Mouse (Mus musculus): Measurements from ENCODE around the gene Pitpnm2. TPM values are rescaled to one million over a fixed set of nuclear protein-coding genes. Genes with fewer than 3 reads are reported as not detected.

Pitpnm2 gene
- polyA plus RNA-seq, 1 experiment from 2014 or later, result 8.4 TPM

DNA sequence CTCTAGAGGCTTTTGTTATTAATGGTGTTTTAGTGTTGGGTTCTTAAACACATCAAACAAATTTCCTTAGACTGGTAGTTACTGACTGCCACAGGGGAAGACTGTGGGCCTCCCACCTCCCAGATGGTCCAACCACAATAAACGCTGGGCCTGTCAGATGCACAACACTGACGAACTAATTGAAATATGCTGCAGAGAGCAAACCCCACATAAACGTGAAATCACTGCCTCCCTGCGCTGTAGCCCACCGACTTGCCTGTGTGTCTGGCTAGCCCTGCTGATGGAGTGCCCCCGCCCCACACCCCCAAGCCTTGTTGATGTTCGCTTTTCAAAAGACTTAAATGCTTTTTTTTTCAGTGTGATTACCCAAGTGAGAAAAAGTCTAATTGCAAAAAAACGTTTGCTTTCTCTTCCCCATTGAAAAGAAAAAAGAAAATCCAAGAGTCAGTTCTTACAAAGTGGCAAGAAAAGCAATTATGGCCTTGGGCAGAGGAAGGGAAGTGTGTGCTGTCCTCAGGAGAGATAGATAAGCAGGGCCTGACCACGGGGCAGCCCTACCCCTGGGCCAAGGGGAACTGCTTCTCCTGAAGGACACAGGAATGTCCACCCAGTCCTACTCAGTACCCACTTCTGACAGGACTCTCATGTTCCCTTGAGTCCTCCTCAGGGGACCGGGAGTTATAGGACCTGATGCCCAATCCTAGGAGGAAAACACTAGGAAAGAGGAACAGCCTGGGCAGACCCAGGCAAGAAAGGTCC is 7.7 kb downstream of the Pitpnm2 start:
- Histone ChIP-seq H3K36me3 (ENCODE audit: control insufficient read depth, insufficient read depth, low read length) (no peaks in the 10 kb centered on the region), H3K4me3 (ENCODE audit: low read length) (no peak overlapping the region), H3K27me3 (replicated peaks; ENCODE audit: control insufficient read depth, insufficient read depth, low read length) (no peaks in the 10 kb centered on the region), H3K9ac (ENCODE audit: low read depth, low read length) (peak overlapping the region; percentile 23; the same call in 1 of the 2 replicates), H3K4me1 (ENCODE audit: control insufficient read depth, insufficient read depth, low read depth, low read length) (peaks cover 18% of the 10 kb centered on the region), H3K4me2 (ENCODE audit: low read length) (peak overlapping the region; percentile 31), H3K9me3 (ENCODE audit: control insufficient read depth, low read length) (no peaks in the 10 kb centered on the region), H3K27ac (ENCODE audit: low read depth, low read length) (peak overlapping the region; percentile 53)
- WGBS, result 33% methylated on average over 10 of the region's 10 CpGs
- peak; percentile 29 for ATAC-seq

DNA sequence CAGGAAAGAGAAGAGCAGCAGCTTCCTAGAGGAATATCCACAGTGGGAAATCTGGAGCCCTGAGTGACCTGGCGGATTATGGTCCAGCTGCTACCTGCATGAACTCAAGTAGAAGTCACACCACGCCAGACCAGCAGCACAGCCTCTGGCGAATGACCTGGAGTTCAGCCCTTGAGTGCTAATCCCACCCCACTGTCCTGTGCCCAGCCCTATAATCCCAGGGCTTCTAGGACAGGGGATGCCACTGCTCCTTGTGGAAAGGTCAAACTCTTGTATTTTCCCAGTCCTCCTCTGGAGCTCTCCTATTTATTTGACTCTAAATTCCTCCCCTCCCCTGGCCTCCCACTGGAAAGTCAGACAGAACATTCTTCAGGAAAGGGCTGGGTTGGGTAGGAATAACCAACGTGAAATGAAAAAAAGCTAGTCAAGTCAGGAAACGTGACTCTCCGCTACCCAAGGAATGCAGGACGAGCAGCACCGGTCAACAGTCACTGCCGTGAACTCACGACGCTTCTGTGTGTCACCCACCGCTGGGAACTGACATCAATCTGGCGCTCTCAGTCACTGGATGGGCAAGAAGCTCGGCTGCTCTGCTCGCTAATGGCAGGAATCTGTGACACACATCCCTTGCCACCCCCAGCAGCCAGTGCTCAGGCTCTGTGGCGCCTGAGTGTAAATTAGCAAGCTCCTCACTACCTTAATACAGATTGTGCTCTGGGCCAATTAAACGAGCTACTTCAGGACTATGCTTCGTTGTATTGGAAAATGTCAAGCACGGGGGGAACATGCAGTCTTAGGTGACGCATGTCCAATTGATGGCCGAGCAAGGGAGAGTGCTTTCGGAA is 8.5 kb downstream of the Pitpnm2 start:
- no peaks in the 10 kb centered on the region for H3K9me3 ChIP-seq (ENCODE audit: control insufficient read depth, low read length)
- WGBS, result 27% methylated on average over 22 of the region's 22 CpGs
- peak; percentile 60 for ATAC-seq
- H3K27me3 ChIP-seq (replicated peaks; ENCODE audit: control insufficient read depth, insufficient read depth, low read length), result no peaks in the 10 kb centered on the region
- H3K4me1 ChIP-seq (ENCODE audit: control insufficient read depth, insufficient read depth, low read depth, low read length), result peaks cover 18% of the 10 kb centered on the region
- H3K27ac ChIP-seq (ENCODE audit: low read depth, low read length), result peak overlapping the region; percentile 53
- H3K9ac ChIP-seq (ENCODE audit: low read depth, low read length), result peak overlapping the region; percentile 23; the same call in 1 of the 2 replicates
- no peak overlapping the region for H3K4me3 ChIP-seq (ENCODE audit: low read length)
- H3K36me3 ChIP-seq (ENCODE audit: control insufficient read depth, insufficient read depth, low read length), result no peaks in the 10 kb centered on the region
- H3K4me2 ChIP-seq (ENCODE audit: low read length), result peak overlapping the region; percentile 31

DNA sequence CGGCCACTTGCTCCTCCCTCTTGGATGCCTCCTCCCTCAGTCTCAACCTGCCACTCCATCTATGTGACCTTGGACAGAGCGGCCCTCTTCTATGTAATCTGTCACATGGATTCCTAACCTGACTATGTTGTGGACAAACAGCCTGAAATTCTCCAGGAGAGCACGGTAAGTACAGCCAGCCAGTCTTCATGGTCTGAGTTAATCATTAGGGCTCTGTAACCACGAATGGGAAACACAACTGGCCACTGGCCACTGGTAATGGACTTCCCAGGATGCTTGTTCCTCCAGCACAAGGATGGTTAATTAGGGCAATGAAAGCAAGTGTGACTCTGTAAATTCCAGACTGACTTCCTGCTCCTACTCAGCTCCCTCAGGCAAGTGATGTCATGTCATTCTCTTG is 13.4 kb downstream of the Pitpnm2 start:
- H3K9ac ChIP-seq (ENCODE audit: low read depth, low read length), result no peak overlapping the region
- H3K36me3 ChIP-seq (ENCODE audit: control insufficient read depth, insufficient read depth, low read length), result no peaks in the 10 kb centered on the region
- no peaks in the 10 kb centered on the region for H3K9me3 ChIP-seq (ENCODE audit: control insufficient read depth, low read length)
- H3K4me3 ChIP-seq (ENCODE audit: low read length), result no peak overlapping the region
- peaks cover 14% of the 10 kb centered on the region for H3K4me1 ChIP-seq (ENCODE audit: control insufficient read depth, insufficient read depth, low read depth, low read length)
- H3K27ac ChIP-seq (ENCODE audit: low read depth, low read length), result no peak overlapping the region
- no peaks in the 10 kb centered on the region for H3K27me3 ChIP-seq (replicated peaks; ENCODE audit: control insufficient read depth, insufficient read depth, low read length)
- no peak overlapping the region for H3K4me2 ChIP-seq (ENCODE audit: low read length)
- no peak for ATAC-seq
- 85% methylated on average over 4 of the region's 4 CpGs for WGBS

DNA sequence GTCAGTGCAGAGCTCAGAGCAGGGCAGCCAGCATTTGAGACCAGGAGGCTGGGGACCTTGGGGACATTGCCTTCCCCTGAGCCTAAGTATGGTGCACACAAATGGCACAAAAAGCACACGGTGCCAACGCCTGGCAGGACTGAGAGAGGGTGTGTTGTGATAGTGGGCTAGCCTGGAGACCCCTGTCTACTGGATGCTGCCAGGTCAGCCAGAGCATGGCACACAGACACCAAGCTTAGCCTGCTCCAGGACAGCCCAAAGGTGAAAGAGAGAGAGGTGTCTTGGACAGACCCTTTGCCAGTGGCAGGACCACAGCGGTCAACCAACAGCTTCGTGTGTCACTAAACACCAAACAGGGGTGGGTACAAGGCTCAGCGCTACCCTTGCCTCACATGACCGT is 14.8 kb downstream of the Pitpnm2 start:
- WGBS, result 95% methylated on average over 6 of the region's 6 CpGs
- no peak for ATAC-seq
- no peak overlapping the region for H3K4me3 ChIP-seq (ENCODE audit: low read length)
- no peaks in the 10 kb centered on the region for H3K9me3 ChIP-seq (ENCODE audit: control insufficient read depth, low read length)
- H3K27me3 ChIP-seq (replicated peaks; ENCODE audit: control insufficient read depth, insufficient read depth, low read length), result no peaks in the 10 kb centered on the region
- no peak overlapping the region for H3K4me2 ChIP-seq (ENCODE audit: low read length)
- no peaks in the 10 kb centered on the region for H3K36me3 ChIP-seq (ENCODE audit: control insufficient read depth, insufficient read depth, low read length)
- no peak overlapping the region for H3K9ac ChIP-seq (ENCODE audit: low read depth, low read length)
- H3K4me1 ChIP-seq (ENCODE audit: control insufficient read depth, insufficient read depth, low read depth, low read length), result peaks cover 10% of the 10 kb centered on the region
- no peak overlapping the region for H3K27ac ChIP-seq (ENCODE audit: low read depth, low read length)

DNA sequence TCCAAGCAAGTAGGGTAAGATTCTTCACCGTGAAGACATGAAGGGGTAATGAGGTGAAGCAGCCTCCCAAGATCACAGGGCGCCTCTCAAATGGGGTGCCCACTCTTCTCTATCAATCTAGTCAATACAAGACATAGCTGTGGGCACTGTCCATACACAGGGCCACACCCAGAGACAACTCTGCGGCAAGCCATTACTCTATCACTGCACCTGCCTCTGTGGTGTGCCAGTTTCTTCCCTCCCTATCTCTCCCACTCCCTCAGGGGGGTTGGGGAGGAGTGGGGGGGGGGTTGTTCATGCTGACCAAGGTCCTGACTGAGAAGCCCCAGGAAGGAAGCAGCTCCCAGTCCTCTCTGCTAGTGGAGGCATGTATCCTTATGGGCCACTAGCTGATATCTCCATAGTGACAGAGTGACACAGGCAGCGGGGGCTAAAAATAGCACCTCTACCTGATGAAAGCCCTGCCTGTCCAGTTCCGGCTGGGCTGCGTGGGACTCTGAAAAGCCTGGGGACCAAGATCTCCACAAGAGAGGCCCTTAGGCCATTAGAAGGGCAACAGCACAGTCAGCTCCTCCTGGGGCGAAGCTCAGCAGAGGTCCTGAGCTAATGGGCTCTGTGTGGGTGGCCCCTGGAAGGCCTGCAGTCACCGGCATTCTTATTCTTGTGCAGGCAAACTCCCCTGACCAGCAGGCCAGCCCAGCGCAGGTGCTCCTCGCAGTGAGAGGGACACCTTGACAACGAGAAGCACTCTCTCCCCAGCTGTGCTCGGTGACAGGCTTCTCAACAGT is 15.5 kb downstream of the Pitpnm2 start:
- ATAC-seq, result no peak
- WGBS, result 65% methylated on average over 12 of the region's 12 CpGs
- H3K27ac ChIP-seq (ENCODE audit: low read depth, low read length), result no peak overlapping the region
- H3K4me1 ChIP-seq (ENCODE audit: control insufficient read depth, insufficient read depth, low read depth, low read length), result peaks cover 10% of the 10 kb centered on the region
- no peaks in the 10 kb centered on the region for H3K36me3 ChIP-seq (ENCODE audit: control insufficient read depth, insufficient read depth, low read length)
- no peak overlapping the region for H3K4me2 ChIP-seq (ENCODE audit: low read length)
- no peaks in the 10 kb centered on the region for H3K27me3 ChIP-seq (replicated peaks; ENCODE audit: control insufficient read depth, insufficient read depth, low read length)
- no peaks in the 10 kb centered on the region for H3K9me3 ChIP-seq (ENCODE audit: control insufficient read depth, low read length)
- no peak overlapping the region for H3K4me3 ChIP-seq (ENCODE audit: low read length)
- no peak overlapping the region for H3K9ac ChIP-seq (ENCODE audit: low read depth, low read length)

DNA sequence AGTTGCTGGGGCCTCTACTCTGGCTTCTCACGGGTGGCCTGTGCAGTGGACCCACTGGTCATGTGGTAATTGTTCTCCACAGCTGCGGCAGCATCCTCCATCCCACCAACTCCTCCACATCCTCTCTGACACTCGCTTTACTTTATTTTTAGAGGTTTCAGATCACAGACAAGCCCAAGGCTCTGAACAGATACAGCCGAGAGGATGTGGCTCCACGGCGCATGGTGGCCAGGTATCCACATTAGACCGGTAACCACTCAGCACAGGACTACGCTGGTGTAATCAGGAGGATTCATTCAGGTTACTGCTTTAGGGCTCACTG is 16.5 kb downstream of the Pitpnm2 start:
- H3K9ac ChIP-seq (ENCODE audit: low read depth, low read length), result no peak overlapping the region
- H3K4me3 ChIP-seq (ENCODE audit: low read length), result no peak overlapping the region
- H3K4me1 ChIP-seq (ENCODE audit: control insufficient read depth, insufficient read depth, low read depth, low read length), result peaks cover 10% of the 10 kb centered on the region
- no peak overlapping the region for H3K4me2 ChIP-seq (ENCODE audit: low read length)
- no peaks in the 10 kb centered on the region for H3K36me3 ChIP-seq (ENCODE audit: control insufficient read depth, insufficient read depth, low read length)
- ATAC-seq, result no peak
- H3K27ac ChIP-seq (ENCODE audit: low read depth, low read length), result no peak overlapping the region
- WGBS, result 88% methylated on average over 8 of the region's 8 CpGs
- H3K9me3 ChIP-seq (ENCODE audit: control insufficient read depth, low read length), result no peaks in the 10 kb centered on the region
- H3K27me3 ChIP-seq (replicated peaks; ENCODE audit: control insufficient read depth, insufficient read depth, low read length), result no peaks in the 10 kb centered on the region

DNA sequence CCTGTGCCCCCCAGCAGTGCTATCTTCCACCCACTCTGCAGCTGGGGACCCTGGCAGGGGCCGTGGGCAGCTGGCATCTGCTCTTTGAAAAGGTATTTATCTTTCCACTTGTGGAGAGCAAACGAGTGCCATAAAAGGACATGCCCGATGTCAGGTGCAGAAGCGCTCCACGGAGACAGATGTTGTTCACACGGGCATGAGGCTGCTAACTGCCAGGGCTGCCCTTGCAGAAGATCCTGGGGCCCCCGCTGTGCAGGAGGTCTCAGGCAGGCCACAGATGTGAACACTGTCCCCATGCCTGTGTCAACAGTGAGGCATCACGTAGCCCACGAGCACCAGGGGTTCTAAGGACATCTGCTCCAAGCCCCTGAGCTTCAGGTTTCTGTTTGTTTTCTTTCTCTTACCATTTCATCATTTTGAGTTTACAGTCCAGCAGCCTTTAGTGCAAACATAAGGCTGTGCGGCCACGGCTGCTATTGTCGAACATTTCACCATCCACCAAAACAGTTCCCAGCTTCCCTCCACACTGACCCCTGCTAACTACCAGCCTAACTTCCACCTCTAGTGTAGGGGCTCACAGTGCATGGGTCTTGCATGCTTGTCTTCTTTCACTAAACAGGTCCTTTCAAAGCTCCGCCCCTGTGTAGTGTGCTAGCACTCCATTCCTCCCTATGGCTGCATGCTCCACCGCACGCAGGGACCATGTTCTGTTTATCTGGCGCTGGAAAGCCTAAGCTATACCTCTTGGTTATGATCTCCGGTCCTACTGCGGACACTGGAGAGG is 17.0 kb downstream of the Pitpnm2 start:
- Histone ChIP-seq H3K36me3 (ENCODE audit: control insufficient read depth, insufficient read depth, low read length) (no peaks in the 10 kb centered on the region), H3K4me2 (ENCODE audit: low read length) (no peak overlapping the region), H3K9ac (ENCODE audit: low read depth, low read length) (no peak overlapping the region), H3K9me3 (ENCODE audit: control insufficient read depth, low read length) (no peaks in the 10 kb centered on the region), H3K27me3 (replicated peaks; ENCODE audit: control insufficient read depth, insufficient read depth, low read length) (no peaks in the 10 kb centered on the region), H3K4me1 (ENCODE audit: control insufficient read depth, insufficient read depth, low read depth, low read length) (peaks cover 10% of the 10 kb centered on the region), H3K27ac (ENCODE audit: low read depth, low read length) (no peak overlapping the region), H3K4me3 (ENCODE audit: low read length) (no peak overlapping the region)
- 66% methylated on average over 18 of the region's 18 CpGs for WGBS
- ATAC-seq, result 0 out of 2 replicates have a peak, but pooled peaks have one; percentile 12

DNA sequence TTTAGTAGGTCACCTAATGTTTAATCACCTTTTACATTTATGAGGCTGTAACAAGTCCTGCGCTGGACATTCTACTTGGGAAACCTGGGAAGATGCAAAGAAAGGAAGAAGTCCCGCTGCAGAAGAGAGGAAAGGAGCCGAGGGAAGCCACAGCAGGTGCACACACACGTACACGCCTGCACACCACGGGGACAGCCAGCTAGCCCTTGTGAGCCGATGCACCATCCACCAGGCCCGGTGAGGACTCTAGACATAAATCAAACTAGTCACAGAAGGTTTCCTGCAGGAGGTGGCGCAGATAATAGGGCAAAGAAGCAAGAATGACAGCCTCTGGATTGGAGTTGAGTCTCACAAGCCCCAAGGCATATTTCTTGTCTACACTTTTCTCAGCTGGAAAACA is 19.1 kb downstream of the Pitpnm2 start:
- H3K27ac ChIP-seq (ENCODE audit: low read depth, low read length), result no peak overlapping the region
- WGBS, result 64% methylated on average over 9 of the region's 9 CpGs

More for the DNA sequence above, 19.1 kb downstream of the Pitpnm2 start:
- H3K4me3 ChIP-seq (ENCODE audit: low read length), result no peak overlapping the region
- no peak overlapping the region for H3K4me2 ChIP-seq (ENCODE audit: low read length)
- no peaks in the 10 kb centered on the region for H3K36me3 ChIP-seq (ENCODE audit: control insufficient read depth, insufficient read depth, low read length)
- no peaks in the 10 kb centered on the region for H3K27me3 ChIP-seq (replicated peaks; ENCODE audit: control insufficient read depth, insufficient read depth, low read length)
- H3K4me1 ChIP-seq (ENCODE audit: control insufficient read depth, insufficient read depth, low read depth, low read length), result peaks cover 12% of the 10 kb centered on the region
- ATAC-seq, result no peak
- H3K9me3 ChIP-seq (ENCODE audit: control insufficient read depth, low read length), result no peaks in the 10 kb centered on the region
- H3K9ac ChIP-seq (ENCODE audit: low read depth, low read length), result no peak overlapping the region
